Mouse (Mus musculus) stomach, embryonic 16.5 days (tissue): Measurements from ENCODE around the gene Tmem247. TPM values are rescaled to one million over a fixed set of nuclear protein-coding genes. Genes with fewer than 3 reads are reported as not detected.

Experiments used
- ATAC-seq: fragments of 200-750 bp; cut with Nextera tagmentation; 2 replicates; pipeline ENCODE4 v1.8.0; 2017; ENCODE audit warnings: moderate number of reproducible peaks, moderate TSS enrichment; ENCODE audit not compliant: insufficient read depth, low FRiP score
- H3K27ac ChIP-seq: fragments of 300-500 bp; sonication (generic); 2 replicates; pipeline ENCODE4 v1.5.1; 2014; ENCODE audit warnings: low read length
- H3K27me3 ChIP-seq: fragments of 300-500 bp; sonication (generic); 2 replicates; pipeline ENCODE4 v1.6.1; 2014; ENCODE audit warnings: low read length, control low read depth, mixed read lengths; ENCODE audit not compliant: control insufficient read depth, insufficient read depth
- H3K36me3 ChIP-seq: fragments of 300-500 bp; sonication (generic); 2 replicates; pipeline ENCODE4 v1.6.1; 2014; ENCODE audit warnings: low read length; ENCODE audit not compliant: control insufficient read depth, insufficient read depth
- H3K4me1 ChIP-seq: fragments of 300-500 bp; sonication (generic); 2 replicates; pipeline ENCODE4 v1.6.1; 2014; ENCODE audit warnings: low read length, control low read depth, mixed read lengths; ENCODE audit not compliant: control insufficient read depth, insufficient read depth
- H3K4me2 ChIP-seq: fragments of 300-500 bp; sonication (generic); 2 replicates; pipeline ENCODE4 v1.6.1; 2014; ENCODE audit warnings: low read depth, low read length, mixed read lengths
- H3K4me3 ChIP-seq: fragments of 300-500 bp; sonication (generic); replicated peaks from 2 replicates; pipeline ENCODE4 v1.5.1; 2014; ENCODE audit warnings: mild to moderate bottlenecking, low read length
- H3K9ac ChIP-seq: fragments of 300-500 bp; sonication (generic); 2 replicates; pipeline ENCODE4 v1.6.1; 2014; ENCODE audit warnings: low read length
- H3K9me3 ChIP-seq: fragments of 300-500 bp; sonication (generic); replicated peaks from 2 replicates; pipeline ENCODE4 v1.6.1; 2016; ENCODE audit warnings: low read length, control low read depth; ENCODE audit not compliant: control insufficient read depth
- WGBS: fragments of 180-500 bp; shearing (Covaris S2); extraction: QIAGEN DNeasy Blood & Tissue Kit; methylation state at CpG from one replicate; pipeline ENCODE4 v1.1.7; 2014; 5-methylcytosine and 5-hydroxymethylcytosine counted together
- polyA plus RNA-seq: library from polyadenylated mRNA; unstranded; fragments of >200 nt; fragmentation: Nextera tagmentation; extraction: Ambion mirVana; gene quantifications from 2 replicates; pipeline ENCODE4 v1.2.1, GENCODE M21; 2015

Gene Tmem247
- polyA plus RNA-seq, 1 experiment from 2014 or later = not detected

DNA sequence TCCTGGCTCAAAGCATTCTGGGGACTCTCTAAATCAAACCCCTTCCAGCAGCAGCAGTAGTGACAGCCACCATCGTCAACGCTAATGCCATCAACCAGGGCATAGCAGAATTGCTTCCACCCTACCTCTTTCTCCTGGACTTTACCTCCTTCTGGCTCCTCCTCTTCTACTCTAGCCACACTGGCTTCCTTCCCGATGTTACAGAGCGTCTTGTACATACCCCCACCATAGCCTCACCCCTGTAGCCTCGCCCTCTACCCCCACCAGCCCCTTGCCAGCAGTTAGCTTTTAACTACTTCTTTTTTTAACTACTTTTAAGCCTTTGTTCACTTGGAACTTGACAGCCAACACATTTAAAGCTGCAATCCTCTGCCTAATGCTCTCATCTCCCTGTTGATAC, 17.3 kb upstream of the Tmem247 start:
- 81% methylated on average over 5 of the region's 5 CpGs for WGBS
- Histone ChIP-seq H3K9ac (no peak overlapping the region), H3K4me3 (no peak overlapping the region), H3K4me1 (no peaks in the 10 kb centered on the region), H3K27ac (no peak overlapping the region), H3K9me3 (no peaks in the 10 kb centered on the region), H3K4me2 (no peak overlapping the region), H3K36me3 (no peaks in the 10 kb centered on the region), H3K27me3 (no peaks in the 10 kb centered on the region)
- ATAC-seq = no peak

DNA sequence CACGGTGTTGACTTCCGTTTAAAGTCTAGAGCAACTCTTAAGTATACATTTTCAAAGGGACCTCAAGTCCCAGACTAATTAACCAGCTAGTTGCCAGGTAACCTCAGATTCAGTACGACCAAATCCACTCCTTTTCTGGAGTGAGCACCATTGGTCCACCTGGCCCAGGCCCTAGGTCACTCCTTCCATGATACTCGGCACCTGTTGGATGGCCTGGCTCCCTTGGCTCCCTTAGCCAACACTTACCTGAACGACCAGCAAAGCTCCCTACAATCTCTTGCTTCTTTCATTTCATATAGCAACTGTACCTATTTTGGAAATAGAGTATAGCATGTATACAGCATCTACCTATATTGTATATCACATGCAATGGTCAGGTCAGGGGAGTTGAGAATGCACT, 16.6 kb upstream of the Tmem247 start:
- 66% methylated on average over 5 of the region's 5 CpGs for WGBS
- Histone ChIP-seq H3K27ac (no peak overlapping the region), H3K4me3 (no peak overlapping the region), H3K36me3 (no peaks in the 10 kb centered on the region), H3K27me3 (no peaks in the 10 kb centered on the region), H3K4me2 (no peak overlapping the region), H3K9me3 (no peaks in the 10 kb centered on the region), H3K9ac (no peak overlapping the region), H3K4me1 (peaks cover 7% of the 10 kb centered on the region; the same call in 1 of the 2 replicates)
- ATAC-seq = no peak

DNA sequence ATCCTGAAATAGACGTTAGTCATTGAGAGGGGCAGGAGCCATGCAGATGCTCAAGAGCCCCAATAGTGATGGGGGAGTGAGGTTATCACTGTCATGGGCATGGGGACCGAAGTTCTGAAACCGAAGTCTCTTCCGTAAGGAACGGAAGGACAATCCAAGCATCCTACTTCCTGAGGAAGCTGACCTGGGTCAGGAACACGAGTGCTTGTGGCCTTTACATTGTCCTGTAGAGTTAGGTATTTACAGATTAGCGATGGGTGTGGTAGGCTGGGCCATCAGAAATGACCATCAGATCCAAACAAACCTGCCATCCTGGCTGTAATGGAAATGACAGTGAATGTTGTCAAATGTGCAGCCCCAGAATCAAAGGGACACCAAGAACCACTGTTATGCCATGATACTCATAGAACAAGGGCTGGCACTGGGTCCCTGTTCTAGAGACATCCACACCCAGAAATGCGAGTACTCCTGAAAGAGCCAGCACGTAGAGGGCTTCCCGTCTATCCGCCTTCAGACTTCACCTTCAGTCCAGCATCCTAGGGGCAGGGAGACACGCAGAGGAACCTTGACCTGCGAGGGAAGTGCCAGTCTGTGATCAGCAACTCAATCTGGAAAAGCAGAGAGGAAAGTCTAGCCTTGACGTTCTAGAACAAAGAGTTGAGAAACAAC, 14.6 kb upstream of the Tmem247 start:
- Histone ChIP-seq H3K27me3 (no peaks in the 10 kb centered on the region), H3K9me3 (no peaks in the 10 kb centered on the region), H3K27ac (no peak overlapping the region), H3K9ac (no peak overlapping the region), H3K4me1 (peaks cover 8% of the 10 kb centered on the region; the same call in 1 of the 2 replicates), H3K4me3 (no peak overlapping the region), H3K36me3 (no peaks in the 10 kb centered on the region), H3K4me2 (no peak overlapping the region)
- 87% methylated on average over 14 of the region's 14 CpGs for WGBS
- no peak for ATAC-seq

- H3K27me3 ChIP-seq = no peaks in the 10 kb centered on the region
- whole genome bisulfite sequencing = 24% methylated on average over 7 of the region's 7 CpGs
- no peaks in the 10 kb centered on the region for H3K9me3 ChIP-seq
- H3K4me3 ChIP-seq = no peak overlapping the region
- H3K9ac ChIP-seq = no peak overlapping the region
- H3K4me1 ChIP-seq = peaks cover 8% of the 10 kb centered on the region; the same call in 1 of the 2 replicates
- H3K36me3 ChIP-seq = no peaks in the 10 kb centered on the region
- no peak overlapping the region for H3K27ac ChIP-seq
- no peak for ATAC-seq
- H3K4me2 ChIP-seq = no peak overlapping the region
Observed at GRCm38 (mm10) chr17:86903596-86903995, 13.6 kb upstream of the Tmem247 start.

DNA sequence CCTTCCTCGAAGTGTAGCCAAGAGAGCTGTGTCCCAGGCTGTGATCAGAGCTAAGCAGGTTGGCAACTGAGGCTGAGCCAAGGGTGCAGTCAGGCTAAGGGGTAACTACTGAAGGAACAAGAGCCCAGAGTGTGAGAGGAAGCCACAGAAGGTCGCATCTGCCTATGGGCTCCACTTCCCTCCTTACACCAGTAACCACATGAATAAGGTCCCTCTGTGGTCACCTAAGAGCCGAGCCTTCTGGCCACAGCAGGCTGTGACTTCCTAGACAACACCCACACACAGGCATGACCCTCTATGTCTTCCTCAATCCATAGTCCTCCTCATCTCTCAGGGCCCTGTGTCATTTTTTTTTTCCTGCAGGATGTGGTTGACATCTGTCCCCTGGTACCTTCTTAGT, 12.9 kb upstream of the Tmem247 start:
- Histone ChIP-seq H3K9ac (no peak overlapping the region), H3K4me1 (peaks cover 8% of the 10 kb centered on the region; the same call in 1 of the 2 replicates), H3K27me3 (no peaks in the 10 kb centered on the region), H3K4me3 (no peak overlapping the region), H3K4me2 (no peak overlapping the region), H3K27ac (no peak overlapping the region), H3K9me3 (no peaks in the 10 kb centered on the region), H3K36me3 (no peaks in the 10 kb centered on the region)
- 61% methylated on average over 3 of the region's 3 CpGs for whole genome bisulfite sequencing
- ATAC-seq = no peak

- Histone ChIP-seq H3K4me1 (peaks cover 8% of the 10 kb centered on the region; the same call in 1 of the 2 replicates), H3K4me3 (no peak overlapping the region), H3K9ac (no peak overlapping the region), H3K27ac (peak overlapping the region; percentile 49), H3K9me3 (no peaks in the 10 kb centered on the region), H3K4me2 (0 out of 2 replicates have a peak overlapping the region, but pooled peaks have one; percentile 16), H3K36me3 (no peaks in the 10 kb centered on the region), H3K27me3 (no peaks in the 10 kb centered on the region)
- ATAC-seq = peak; percentile 77; the same call in 1 of the 2 replicates
- 18% methylated on average over 19 of the region's 19 CpGs for WGBS
Observed at GRCm38 (mm10) chr17:86905297-86906135, 11.6 kb upstream of the Tmem247 start.

GRCm38 (mm10) chr17:86906136-86906461, 11.0 kb upstream of the Tmem247 start:
- WGBS = 4% methylated on average over 9 of the region's 9 CpGs

GRCm38 (mm10) chr17:86906601-86907000, 10.5 kb upstream of the Tmem247 start:
- ATAC-seq = no peak
- WGBS = 27% methylated on average over 6 of the region's 6 CpGs
- H3K4me3 ChIP-seq = no peak overlapping the region
- no peaks in the 10 kb centered on the region for H3K9me3 ChIP-seq
- no peak overlapping the region for H3K27ac ChIP-seq
- H3K4me1 ChIP-seq = peaks cover 8% of the 10 kb centered on the region; the same call in 1 of the 2 replicates
- no peak overlapping the region for H3K9ac ChIP-seq
- H3K36me3 ChIP-seq = no peaks in the 10 kb centered on the region
- no peaks in the 10 kb centered on the region for H3K27me3 ChIP-seq
- H3K4me2 ChIP-seq = no peak overlapping the region

More at GRCm38 (mm10) chr17:86906136-86906461, 11.0 kb upstream of the Tmem247 start:
- 0 out of 2 replicates have a peak overlapping the region, but pooled peaks have one; percentile 16 for H3K4me2 ChIP-seq
- no peaks in the 10 kb centered on the region for H3K36me3 ChIP-seq
- no peaks in the 10 kb centered on the region for H3K9me3 ChIP-seq
- peaks cover 8% of the 10 kb centered on the region; the same call in 1 of the 2 replicates for H3K4me1 ChIP-seq
- H3K27me3 ChIP-seq = no peaks in the 10 kb centered on the region
- H3K4me3 ChIP-seq = no peak overlapping the region
- ATAC-seq = 0 out of 2 replicates have a peak, but pooled peaks have one; percentile 35
- peak overlapping the region; percentile 49; the same call in 1 of the 2 replicates for H3K27ac ChIP-seq
- H3K9ac ChIP-seq = no peak overlapping the region

DNA sequence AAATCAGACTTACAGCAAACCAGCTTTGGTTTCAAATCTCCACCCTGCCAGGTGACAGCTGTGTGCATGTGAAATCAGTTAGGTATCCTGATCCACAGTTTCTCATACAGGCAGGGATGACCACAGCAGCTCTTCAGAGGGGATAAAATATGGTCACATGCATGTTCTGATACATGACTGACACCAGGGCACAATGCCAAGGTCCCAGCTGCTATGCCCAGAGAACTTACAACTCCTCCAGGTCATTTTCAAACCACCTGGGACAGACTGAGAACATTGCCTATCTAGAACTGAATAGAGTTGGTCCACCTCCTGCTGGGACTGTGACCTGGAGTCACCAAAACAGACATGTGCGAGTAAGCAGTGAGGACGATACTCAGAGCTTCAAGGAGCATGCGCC, 10.1 kb upstream of the Tmem247 start:
- H3K9me3 ChIP-seq = no peaks in the 10 kb centered on the region
- H3K4me3 ChIP-seq = no peak overlapping the region
- no peak for ATAC-seq

More for the DNA sequence above, 10.1 kb upstream of the Tmem247 start:
- no peak overlapping the region for H3K4me2 ChIP-seq
- no peak overlapping the region for H3K27ac ChIP-seq
- H3K36me3 ChIP-seq = no peaks in the 10 kb centered on the region
- no peaks in the 10 kb centered on the region for H3K27me3 ChIP-seq
- no peak overlapping the region for H3K9ac ChIP-seq
- peaks cover 8% of the 10 kb centered on the region; the same call in 1 of the 2 replicates for H3K4me1 ChIP-seq
- WGBS = 80% methylated on average over 3 of the region's 3 CpGs
